Mouse (Mus musculus) right cerebral cortex, postnatal 4 days (tissue): ENCODE results near the gene Zfp467.

Source experiments
- DNase-seq: peaks from one replicate; pipeline ENCODE4 v3.0.0-alpha.2; 2022

Gene Zfp467

DNA sequence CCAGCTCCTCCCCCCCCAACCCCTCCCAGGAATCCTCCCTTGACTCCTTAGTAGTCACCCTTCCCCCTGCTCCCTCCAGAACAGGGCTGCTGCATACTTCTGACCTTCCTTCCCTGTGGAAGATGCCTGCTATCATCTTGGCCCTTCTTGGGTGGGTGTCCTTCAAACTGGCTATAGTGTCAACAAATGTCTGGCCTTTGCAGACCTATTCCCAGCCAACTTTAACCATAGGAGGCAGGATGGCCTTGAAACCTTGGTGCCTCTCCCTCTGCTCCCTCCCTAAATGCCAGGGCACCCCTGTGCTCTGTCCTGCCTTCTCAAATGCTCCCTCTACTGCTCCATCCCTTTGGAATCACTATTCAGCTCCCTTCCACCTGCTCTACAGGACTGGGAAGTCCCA is 6.0 kb downstream of the Zfp467 start:
- no peak for DNase-seq

DNA sequence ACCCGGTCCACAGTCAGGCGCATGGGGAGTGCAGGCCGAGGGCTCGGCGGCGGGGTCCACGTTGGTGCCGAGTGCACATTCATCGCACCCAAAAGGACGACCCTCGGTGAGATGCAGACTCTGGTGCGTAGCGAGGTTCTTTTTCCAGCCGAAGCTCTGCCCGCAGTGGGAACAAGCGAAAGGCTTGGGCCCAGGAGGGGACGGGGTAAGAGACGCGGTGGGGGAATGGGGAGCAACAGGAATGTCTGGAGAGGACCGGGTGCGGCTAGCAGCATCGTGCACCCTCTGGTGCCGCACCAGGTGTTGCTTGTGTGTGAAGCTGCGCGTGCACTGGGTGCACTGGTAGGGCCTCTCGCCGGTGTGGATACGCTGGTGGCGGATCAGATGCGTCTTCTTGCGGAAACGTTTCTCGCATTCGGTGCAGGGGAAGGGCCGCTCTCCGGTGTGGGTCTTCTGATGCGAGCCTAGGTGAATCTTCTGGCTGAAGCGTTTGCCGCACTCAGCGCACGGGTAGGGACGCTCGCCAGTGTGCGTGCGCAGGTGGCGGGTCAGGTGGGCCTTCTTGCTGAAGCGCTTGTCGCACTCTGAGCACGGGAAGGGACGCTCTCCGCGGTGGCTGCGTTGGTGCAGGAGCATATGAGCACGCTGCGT is 7.0 kb downstream of the Zfp467 start:
- DNase-seq, result no peak

DNA sequence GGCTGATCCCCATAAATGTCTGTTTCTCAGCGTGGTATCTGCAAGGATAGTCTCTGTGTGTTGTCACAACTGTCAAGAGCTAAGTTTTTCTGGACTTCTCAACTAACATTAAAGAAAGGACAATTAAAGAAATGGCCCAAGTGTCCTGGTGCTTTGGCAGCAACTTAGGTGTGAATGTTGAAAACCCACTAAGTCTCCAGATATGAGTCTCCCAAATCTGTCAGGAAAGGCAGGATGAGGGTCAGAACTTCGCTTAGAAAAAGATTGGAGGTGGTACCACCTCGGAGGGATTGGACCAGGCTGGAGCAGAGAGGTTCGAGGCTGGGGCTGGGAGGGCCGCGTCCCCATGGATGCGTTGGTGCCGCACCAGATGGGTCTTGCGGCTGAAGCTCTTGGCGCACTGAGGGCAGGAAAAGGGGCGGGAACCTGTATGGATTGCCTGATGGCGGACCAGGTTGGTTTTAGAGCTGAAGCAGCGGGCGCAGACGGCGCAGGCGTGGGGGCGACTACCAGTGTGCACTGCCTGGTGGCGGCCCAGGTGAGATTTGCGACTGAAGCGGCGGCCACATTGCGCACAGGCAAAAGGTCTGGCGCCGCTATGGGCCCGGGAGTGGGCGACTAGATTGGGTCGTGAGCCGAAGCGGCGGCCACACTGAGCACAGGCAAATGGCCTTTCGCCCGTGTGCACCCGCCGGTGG is 7.8 kb downstream of the Zfp467 start:
- no peak for DNase-seq

DNA sequence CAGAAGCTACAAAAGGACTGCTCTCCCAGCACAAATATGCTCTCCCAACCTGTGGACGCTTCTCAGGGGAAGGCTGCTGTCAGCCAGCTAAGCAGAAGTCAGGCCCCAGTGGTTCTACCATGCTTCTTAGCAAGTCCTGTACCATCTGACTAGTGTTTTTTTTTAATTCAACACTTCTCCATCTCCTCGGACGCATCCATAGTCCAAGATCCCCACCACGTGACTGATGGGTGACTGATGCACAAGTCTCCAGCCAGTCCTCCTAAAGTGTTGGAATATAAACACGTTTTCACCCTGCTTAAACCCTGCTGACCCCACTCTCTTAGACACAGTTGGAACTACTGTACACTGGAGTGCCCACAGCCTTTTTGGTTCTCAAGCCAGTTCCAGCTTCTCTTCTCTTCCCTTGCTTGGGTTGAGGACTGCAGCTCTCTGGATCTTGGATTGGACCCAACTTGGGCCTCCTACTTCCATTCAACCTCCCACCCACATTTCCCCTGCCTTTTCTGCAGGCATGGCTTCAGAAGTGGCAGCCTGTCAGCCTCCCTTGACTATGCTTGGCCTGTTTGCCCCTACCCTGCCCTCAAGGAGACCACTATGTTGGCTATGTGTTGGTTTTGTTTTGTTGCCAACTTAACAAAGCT is 9.8 kb downstream of the Zfp467 start:
- DNase-seq, result no peak

DNA sequence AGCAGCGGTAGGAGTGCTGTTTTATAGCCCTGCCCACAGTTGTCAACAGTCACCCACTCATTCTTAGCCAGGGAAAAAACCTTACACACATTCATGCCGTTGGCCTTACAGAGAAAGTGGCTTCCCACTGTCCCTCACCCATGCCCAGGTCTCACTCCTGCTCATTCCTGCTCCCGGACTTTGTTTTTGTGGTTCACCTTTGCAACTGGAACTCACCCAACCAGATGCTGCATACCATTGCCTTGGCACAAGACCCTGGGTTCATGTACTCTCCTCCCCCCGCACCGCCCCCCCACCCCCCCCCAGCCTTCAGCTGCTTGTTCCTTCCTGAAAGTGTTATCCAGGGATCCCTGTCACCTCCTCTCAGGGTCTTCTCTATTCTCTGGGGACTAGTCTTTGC is 10.5 kb downstream of the Zfp467 start:
- DNase-seq, result no peak

DNA sequence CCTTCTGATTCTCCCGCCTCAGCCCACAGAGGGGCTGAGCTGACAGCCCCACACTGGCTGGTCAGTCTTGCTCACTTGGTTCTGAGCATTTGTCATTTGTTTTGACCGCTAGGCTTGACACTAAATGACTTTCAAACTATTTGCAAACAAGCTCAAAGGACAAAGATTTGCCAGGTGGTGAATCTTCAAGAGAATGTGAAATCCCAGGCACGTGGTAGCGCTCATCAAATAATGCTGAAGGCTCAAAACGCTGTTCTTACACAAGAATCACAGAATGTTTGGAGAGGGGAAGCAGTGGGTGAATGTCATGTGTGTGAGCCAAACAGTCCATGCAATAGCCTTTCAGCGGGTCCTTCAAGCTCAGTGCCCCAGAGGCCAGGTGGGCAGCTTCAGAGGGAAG is 11.0 kb downstream of the Zfp467 start:
- DNase-seq, result no peak

DNA sequence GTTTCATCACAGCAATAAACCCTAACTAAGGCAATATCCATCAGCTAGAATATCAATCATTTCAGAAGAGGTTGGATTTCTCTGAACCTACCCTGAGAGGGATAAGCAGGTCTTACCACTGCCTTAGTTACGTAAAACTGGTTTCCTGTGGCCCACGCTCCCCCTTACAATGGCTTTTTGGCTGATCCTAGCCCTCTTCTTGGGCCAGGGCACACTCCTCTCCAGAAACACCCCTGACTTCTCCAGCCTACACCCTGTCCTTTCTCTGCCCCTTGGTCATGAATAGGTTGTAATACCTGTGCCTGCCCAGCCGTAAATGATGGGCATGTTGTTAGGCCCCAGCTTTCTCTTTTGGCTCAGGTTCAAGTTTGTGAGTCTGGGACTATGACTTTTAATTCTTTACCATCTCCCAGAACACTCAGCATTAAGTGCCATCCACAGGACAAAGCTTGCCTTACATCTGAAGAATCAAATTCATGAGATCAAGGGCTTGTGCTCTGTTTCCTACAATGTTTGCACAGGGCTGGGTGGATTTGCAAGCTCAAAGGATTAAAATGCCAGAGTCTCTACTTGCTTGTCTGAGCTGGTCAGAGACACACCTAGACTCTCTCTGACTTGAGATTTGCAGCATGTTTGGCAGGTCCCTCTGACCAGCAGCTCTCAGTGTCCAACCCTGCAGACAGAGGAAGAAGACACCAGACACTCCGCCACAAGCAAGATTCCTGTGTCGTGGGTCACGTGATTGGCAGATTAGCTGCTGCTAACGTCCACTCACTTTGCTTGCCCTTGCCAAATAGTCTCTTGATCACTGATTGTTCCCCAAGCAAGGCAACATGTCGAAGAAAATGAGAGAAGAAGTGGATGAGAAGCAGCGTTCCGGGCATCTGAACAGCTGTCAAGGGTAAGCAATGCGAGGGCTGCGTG is 12.5 kb downstream of the Zfp467 start:
- DNase-seq, result no peak

DNA sequence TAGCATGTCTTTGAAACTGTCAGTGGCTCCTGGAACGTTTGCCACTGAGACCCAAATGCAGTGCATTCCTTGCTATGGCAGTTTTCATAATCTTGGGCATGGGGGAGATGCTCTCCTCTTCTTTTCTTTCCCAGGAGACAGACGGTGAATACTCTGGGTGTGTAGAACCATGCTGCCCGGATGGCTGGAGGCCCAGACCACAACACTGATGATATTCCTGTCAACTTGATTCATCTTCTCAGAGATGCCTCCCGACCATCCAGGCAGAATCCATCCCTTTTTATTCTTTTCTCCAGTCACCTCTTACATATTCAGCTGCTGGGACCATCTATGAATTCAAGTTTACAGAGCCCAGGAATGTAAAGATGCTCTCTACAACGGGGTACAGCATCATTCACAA is 14.9 kb downstream of the Zfp467 start:
- DNase-seq, result no peak

DNA sequence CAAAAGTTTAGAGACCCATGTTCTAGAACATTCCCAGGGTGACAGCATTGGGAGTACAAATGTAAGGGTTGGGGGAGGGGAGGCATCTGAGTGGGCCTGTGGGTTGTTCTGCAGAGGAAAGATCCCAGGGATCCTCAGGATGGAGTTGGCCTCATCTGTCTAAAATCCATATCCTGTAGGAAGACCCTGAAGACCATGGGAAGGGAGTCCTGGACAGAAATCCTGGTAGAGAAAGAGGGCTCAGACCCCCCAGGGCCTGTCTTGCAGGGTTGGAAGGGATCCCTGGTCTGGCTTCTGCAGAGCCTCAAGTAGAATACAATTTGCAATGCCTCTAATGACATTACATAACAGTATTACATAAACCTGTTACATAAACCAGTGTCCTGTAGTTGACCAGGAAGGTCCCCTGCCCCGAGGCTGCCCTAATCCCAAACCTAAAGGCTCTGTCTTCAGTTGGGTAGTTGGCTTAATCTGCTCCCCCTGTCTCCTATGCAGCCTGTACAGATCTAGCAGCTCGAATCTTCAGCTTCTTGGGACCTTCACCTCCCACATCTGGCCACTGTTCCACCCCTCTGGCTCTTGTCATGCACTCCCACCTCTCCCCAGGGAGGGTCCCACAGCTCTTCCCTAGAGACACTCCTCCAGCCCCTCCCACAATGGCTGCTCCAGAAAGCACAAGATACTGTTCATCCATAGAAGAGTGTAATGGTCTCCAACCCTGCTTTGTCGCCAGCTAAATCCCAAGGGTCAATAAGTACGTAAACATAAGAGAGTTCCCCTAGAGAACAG is 16.7 kb downstream of the Zfp467 start:
- no peak for DNase-seq

DNA sequence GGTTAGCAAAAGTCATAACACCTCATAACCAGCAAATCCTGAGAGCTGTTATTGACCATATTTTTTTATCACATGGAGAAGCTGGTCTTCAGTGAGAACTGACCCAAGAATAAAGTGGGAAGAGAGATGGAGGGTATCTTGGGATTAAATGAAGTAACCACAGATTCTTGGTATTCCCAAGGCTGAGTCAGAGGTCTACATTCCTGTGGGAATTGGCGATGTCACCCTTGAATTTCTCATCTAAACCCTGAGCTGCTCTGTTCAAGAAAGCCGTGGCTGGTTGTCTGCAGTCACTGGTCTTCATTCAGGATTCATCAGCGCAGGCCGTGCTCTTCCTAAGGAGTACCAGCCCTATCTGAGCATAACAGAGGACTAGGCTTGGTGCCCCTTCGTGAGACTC is 18.7 kb downstream of the Zfp467 start:
- no peak for DNase-seq

DNA sequence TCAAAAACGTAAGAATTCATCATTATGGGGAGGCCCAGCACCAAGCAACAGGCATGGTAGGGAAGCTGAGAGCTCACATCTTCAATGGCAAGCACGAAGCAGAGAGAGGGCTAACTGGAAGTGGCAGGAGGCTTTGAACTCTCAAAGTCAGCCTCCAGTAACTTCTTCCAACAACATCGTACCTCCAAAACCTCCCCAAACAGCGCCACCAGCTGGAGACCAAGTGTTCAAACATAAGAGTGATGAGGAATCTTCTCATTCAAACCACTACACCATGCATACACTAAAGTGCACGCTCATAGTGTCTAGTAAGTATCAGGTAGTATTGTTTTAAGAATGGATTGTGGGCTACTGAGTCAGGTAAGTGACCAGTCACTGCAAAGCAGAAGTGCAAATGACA is 21.6 kb downstream of the Zfp467 start:
- no peak for DNase-seq

DNA sequence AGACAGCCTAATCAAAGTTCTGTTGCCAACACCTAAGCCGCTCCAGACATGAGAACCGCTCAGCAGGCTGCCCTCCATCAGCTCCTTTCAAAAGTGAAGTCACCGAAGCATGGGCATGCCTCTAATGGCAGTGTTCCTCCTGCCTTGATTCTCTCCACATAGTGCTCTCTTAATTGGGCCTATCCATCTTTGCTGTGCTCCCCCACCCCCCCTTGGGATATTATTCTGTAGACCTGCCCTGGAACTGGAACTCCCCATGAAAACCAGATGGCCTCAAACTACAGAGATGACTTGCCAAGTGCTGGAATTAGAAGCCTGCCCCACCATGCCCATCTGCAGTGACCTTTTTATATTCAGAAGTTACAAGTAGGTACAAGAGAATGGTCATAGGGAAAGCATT is 22.3 kb downstream of the Zfp467 start:
- DNase-seq, result no peak

DNA sequence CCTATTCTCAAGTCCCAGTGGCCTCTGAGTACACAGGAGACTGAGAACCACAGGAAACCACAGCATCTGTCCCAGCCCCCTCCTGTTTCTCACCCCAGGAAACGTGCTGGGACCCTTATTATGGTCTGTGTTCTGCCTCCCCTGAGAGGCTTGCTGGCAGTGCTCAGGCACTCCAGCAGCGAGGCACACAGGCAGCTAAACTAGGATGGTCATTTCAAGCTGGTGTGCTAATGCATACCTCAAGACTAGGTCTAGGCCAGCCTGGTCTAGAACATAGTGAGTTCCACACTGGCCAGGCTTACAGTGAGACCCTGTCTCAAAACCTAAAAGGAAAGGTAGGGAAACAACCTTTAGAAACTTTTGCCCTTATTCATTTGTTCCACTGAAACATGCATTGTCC is 25.0 kb downstream of the Zfp467 start:
- no peak for DNase-seq

DNA sequence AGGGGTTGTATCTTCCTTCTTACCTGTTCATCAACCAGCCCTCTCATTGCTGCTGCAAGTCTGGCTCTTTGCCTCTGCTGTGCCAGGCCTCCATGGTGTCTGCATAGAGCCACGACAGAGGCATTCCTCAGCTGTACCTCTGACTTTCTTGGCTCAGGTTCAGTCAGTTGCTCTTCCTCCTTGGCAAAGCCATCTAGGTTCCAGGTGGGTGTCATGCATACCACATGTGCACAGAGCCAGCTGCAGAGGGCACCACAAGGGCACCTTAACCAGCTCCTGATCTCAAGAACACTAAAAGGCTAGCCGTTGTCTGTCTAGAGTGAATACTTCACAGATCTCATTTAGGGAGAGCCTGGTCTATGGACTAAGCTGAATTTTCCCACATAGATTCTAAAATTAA is 29.1 kb downstream of the Zfp467 start:
- no peak for DNase-seq

DNA sequence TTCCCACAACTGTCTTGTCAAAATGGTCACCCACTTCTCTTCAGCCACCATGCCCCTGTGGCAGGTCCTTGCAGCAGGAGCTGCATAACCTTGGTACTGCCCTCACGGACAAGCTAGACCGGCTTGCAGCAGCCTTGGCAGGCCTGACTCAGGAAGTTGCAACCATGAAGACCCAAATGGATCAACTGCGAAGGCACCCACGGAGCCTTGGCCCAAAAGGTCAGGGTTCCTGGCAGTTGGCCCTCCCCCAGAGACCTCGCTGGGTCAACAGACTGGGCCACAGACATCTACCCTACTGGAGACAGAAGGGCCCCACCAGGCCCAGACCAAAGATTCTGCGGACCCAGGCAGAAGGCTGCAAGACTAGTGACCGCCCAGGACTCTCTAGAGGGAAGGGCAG is 30.0 kb downstream of the Zfp467 start:
- DNase-seq, result no peak

DNA sequence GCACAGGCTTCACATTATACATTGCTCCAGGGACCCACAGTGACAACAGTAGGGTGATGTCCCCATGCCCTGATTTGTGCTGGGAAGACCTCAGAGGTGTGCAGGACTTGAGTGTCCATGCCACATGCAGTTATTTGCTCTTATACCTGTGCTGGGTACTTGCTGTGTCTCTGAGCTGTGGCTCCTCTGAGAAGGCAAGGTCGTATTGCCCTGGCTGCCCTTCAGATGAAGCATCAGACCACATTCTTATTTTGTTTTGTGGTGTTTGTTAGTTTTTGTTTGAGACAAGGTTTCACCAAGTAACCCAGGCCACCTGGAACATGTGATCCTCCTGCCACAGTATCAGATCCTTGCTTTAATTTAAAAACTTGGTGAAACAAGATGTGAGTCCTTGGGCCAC is 30.7 kb downstream of the Zfp467 start:
- no peak for DNase-seq

DNA sequence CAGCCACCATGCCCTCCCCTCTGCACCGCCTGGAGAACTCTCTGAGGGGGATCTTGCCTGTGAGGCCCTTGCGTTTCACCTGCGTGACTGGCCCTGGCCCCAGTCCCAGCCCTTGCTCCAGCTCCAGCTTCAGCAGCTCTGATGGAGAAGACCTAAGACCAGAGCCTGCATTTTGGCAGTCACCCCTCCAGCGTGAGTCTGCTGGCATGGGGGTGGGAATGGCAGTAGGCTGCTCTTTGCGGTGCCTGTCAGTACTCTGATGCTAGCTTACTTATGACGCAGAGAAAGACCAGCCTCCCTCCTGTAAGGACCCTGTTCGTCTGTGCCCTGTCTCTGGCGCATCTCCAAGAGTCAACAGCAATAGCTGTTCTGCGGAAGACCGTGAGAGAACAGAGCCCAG is 32.5 kb downstream of the Zfp467 start:
- DNase-seq, result no peak

DNA sequence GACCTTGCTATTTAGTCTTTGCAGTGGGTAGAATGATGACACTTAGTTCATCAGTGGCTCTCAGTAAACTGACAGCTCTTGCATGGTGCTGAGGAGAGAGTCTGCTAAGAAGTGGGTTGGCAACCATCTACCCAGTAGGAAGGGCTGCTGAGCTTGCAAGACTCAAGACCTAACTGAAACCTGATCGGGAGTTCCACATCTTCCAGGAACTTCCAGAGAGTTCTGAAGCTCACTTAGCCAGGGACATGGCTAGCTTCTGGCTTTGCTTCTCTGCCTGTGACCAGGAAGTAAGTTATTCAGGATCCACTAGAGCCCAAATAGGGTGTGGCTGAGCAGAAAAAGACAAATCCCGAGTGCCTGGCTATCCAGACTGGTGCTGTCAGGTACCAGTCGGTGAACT is 33.0 kb downstream of the Zfp467 start:
- no peak for DNase-seq

DNA sequence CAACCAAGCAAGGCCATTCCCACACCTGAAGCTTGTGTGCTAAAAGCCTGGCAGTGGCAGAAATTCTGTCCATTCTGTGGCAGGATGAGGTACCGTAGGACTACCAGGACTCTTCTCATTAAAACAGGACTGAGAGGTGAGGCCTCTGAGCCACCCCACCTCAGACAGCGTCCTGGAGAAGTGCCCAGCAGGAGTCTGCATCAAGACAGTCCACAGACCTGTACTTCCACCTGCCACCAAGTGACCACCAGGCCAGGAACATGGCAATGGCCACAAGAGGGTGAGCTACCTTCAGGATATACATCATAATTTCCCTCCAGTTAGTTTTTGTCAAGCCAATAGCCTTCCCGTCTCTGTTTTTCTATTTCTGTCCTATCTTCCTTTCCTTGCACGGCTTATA is 33.5 kb downstream of the Zfp467 start:
- DNase-seq, result no peak

DNA sequence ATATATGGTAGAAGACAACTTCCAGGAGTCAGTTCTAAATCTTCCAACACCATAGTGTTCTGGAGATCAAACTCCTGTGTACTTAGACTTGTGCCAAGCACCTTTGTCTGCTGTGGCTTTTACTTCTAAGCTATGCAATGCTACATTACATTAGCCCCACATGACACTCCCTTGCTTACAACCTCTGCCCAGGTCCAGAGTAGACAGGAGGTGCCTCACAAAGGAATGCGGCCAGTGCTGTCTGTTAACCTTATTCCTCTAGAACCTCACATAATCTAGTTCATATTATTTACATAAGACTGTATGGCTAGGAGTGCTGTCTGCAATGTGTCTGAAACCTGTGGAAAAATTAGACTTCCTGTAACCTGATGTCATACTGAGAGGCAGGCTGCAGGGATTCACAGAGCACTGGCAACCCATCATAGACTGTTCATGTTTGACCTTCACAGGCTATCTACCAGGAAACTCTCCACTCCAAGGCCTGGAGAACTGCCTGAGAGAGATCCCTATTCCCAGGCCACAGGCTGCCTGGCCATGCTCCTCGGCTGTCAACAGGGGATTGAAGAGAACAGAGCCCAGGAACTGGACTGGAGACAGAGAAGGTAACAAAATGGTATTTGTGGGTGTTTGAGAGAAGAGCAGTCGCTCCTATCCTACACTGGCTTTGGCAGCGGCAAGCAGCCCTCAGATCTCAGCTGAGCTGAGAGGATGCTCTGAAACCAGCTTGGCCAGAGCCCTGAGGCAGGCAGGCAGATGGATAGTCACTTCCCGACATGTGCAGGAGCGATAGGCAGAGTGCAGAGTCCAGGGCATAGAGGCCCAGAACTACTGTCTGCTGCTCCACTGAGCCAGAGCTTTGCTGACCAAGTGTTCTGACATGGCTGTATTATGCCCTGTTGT is 34.2 kb downstream of the Zfp467 start:
- DNase-seq, result no peak

DNA sequence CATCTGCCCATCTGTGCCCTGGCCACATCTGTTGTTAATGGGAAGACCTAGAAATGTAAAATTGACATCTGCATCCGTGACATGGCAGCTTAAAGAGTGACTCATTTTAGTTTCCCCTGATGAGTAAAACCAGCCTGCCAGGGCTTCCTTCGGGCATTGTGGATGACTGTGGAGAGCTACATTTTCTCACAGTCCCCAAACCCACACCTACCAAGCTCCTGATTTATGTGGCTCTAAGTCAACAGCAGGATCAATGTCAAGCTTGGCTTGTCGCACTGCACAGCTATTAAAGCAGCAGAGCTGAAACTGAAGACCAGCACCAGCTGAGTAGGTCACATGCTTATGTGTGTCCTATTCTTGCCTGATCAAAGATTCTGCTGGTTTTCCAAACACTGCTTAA is 35.1 kb downstream of the Zfp467 start:
- DNase-seq, result no peak
